Mouse (Mus musculus): ENCODE results near the gene Ccdc69. TPM values are rescaled to one million over a fixed set of nuclear protein-coding genes. Genes with fewer than 3 reads are reported as not detected.

Gene Ccdc69
- polyA plus RNA-seq (2014; fragmentation: Nextera tagmentation; extraction: Ambion mirVana) = 1.9 and 2.4 TPM in 2 replicates

DNA sequence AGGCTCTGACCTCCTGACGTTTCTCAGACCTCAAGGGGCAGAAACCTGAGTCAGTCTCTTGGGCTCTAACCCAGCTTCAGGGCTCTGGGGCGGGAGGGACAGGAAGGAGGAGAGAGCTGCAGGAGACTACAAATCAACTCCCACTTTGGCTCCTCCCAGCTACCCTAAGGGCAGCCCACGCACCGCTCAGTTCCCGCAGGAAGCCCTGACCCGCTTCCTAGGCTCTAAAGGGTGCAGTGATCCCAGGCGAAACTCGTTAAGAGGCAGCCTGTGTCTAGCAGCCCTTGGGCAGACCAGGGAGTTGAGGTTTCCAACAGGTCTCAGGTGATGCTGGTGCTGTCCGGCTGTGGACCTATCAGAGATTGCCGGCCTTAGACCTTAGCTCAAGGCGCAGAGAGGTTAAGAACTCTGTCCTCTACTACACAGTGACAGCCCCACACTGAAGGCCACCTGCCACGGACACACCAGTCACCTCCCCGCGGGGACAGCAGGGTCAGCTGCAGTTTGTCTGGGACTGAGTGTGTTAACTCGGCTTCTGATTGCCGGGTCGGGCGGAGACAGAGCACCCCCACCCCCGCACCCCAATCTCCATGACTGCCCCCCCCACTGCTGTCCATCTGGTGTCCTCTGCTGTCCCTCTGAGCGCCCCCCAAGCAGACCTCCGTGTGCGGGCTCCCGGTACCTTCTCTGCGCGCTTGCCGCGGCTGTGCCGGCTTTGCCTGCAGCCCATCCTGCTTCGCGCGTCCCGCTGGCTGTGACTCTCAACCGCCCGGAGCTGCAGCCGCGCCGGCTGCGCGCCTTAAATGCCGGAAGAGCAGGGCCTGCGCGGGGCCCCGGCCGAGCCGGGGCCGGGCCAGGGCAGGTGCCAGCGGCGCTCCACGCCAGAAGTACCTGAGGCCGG lies at the start of gene Ccdc69:
Gene Ccdc69 (minus strand): TSS at position 801 of the 901 bp plus-strand sequence.
- Histone ChIP-seq H3K9me3 (ENCODE audit: low read depth, low read length) (no peaks in the 10 kb centered on the region), H3K27me3 (ENCODE audit: insufficient read depth, low read length) (0 out of 2 replicates have a peak, but pooled peaks cover 4% of the 10 kb centered on the region), H3K4me2 (peak within 1 kb of the TSS; percentile 96), H3K36me3 (ENCODE audit: insufficient read depth) (no peaks in the 10 kb centered on the region), H3K27ac (ENCODE audit: low read depth) (peak within 1 kb of the TSS; percentile 13; the same call in 1 of the 2 replicates), H3K4me3 (ENCODE audit: low read depth, low read length) (peak within 1 kb of the TSS; percentile 49), H3K9ac (peak within 1 kb of the TSS; percentile 52), H3K4me1 (ENCODE audit: insufficient read depth) (peaks cover 6% of the 10 kb centered on the region; the same call in 1 of the 2 replicates)
- no peak for TF ChIP-seq CTCF (IDR thresholded peaks at IDR 0.05; ENCODE audit: low read depth)
- peak; percentile 75 for DNase-seq
- ATAC-seq (ENCODE audit: insufficient read depth) = peak; percentile 77
- WGBS = under 1% methylated on average over 50 of the region's 50 CpGs

DNA sequence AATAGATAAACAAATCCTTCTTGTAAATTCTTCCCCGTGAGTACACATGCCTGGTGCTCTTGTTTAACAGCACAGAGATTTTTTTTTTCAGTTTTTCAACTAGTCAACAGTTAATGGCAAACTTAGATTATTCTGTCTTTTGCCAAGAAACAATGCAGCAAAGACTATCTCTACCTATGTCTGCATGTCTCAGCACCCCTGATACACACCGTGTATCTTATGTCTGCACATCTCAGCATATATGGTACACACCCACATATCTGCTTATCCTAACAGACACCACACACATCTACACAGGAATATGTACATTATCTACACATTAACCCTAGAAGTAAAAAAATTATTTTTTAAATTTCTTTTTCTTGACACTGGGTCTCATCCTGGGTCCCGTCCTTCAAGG lies 48.7 kb upstream of the Ccdc69 start:
- no peaks in the 10 kb centered on the region for H3K4me1 ChIP-seq (ENCODE audit: insufficient read depth)
- ATAC-seq (ENCODE audit: insufficient read depth) = no peak
- H3K4me3 ChIP-seq (ENCODE audit: low read depth, low read length) = no peak overlapping the region
- no peaks in the 10 kb centered on the region for H3K9me3 ChIP-seq (ENCODE audit: low read depth, low read length)
- no peak overlapping the region for H3K4me2 ChIP-seq
- no peaks in the 10 kb centered on the region for H3K36me3 ChIP-seq (ENCODE audit: insufficient read depth)
- no peak overlapping the region for H3K27ac ChIP-seq (ENCODE audit: low read depth)
- TF ChIP-seq CTCF (IDR thresholded peaks at IDR 0.05; ENCODE audit: low read depth) = no peak
- WGBS = 68% methylated on average over 3 of the region's 3 CpGs
- DNase-seq = no peak
- H3K9ac ChIP-seq = no peak overlapping the region
- H3K27me3 ChIP-seq (ENCODE audit: insufficient read depth, low read length) = no peaks in the 10 kb centered on the region

DNA sequence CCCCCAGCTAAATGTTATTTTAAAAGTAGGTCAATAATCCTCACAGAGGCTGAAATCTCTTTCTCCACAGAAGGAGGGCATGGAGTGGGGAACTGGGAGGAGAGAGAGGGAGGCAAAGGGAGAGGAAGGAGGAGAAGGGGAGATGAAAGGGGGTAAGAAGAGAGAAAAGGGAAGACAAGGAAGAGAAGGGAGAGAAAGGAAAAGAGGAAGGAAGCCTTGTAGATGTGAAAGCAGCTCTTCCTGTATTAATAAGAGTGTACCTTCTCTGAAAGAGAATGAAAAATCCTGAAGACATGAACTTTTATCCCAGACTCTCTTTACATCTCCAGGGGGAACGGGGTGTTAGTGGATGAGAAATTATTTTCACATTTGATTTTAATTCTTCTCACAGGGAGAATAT lies 43.5 kb upstream of the Ccdc69 start:
- Histone ChIP-seq H3K9ac (no peak overlapping the region), H3K4me2 (no peak overlapping the region), H3K9me3 (ENCODE audit: low read depth, low read length) (no peaks in the 10 kb centered on the region), H3K36me3 (ENCODE audit: insufficient read depth) (no peaks in the 10 kb centered on the region), H3K27me3 (ENCODE audit: insufficient read depth, low read length) (no peaks in the 10 kb centered on the region), H3K4me3 (ENCODE audit: low read depth, low read length) (no peak overlapping the region), H3K27ac (ENCODE audit: low read depth) (no peak overlapping the region), H3K4me1 (ENCODE audit: insufficient read depth) (no peaks in the 10 kb centered on the region)
- no peak for ATAC-seq (ENCODE audit: insufficient read depth)
- DNase-seq = no peak
- TF ChIP-seq CTCF (IDR thresholded peaks at IDR 0.05; ENCODE audit: low read depth) = no peak
- 79% methylated on average over 1 of the region's 1 CpGs for WGBS

DNA sequence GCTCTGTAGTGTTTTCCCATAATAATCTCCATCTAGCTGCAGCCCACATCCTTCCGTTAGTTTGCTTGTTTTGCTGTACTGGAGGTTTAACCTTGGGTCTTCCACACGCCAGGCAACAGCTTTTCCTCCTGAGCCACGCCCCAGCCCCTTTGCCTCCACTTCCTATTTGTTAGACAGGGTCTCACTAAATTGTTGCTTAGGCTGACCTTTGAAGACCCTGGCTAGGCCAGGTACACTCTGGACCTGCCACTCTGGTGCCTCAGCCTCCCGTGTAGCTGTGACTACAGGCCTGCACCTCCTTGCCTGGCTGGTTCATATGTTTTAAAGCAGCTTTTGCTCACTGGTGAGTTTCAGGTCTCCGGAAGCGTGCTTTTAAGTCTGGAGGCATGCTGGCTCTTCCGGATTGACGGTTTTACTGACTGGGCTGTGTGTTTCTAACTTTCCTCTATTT lies 42.9 kb upstream of the Ccdc69 start:
- no peak overlapping the region for H3K9ac ChIP-seq
- H3K27ac ChIP-seq (ENCODE audit: low read depth) = no peak overlapping the region
- no peaks in the 10 kb centered on the region for H3K4me1 ChIP-seq (ENCODE audit: insufficient read depth)
- no peaks in the 10 kb centered on the region for H3K9me3 ChIP-seq (ENCODE audit: low read depth, low read length)
- H3K36me3 ChIP-seq (ENCODE audit: insufficient read depth) = no peaks in the 10 kb centered on the region
- no peaks in the 10 kb centered on the region for H3K27me3 ChIP-seq (ENCODE audit: insufficient read depth, low read length)
- ATAC-seq (ENCODE audit: insufficient read depth) = no peak
- peak; percentile 9 for DNase-seq
- no peak overlapping the region for H3K4me2 ChIP-seq
- TF ChIP-seq CTCF (IDR thresholded peaks at IDR 0.05; ENCODE audit: low read depth) = no peak
- no peak overlapping the region for H3K4me3 ChIP-seq (ENCODE audit: low read depth, low read length)
- WGBS = 74% methylated on average over 8 of the region's 8 CpGs

DNA sequence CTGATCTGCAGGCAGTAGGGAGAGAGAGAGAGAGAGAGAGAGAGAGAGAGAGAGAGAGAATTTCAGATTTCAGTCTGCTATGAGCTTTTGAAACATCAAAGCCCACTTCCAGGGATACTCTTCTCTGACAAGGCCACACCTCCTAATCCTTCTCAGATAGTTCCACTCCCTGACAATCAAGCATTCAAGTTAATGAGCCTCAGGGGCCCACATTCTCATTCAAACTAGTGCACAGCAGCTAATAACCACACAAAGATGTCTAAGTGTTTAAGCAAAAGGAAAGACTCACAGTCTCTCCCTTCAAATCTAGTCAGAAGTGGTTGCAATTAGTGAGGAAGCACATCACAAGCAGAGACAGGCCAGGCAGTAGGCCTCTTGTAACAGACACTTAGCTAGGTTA lies 42.3 kb upstream of the Ccdc69 start:
- Histone ChIP-seq H3K9me3 (ENCODE audit: low read depth, low read length) (no peaks in the 10 kb centered on the region), H3K9ac (no peak overlapping the region), H3K27ac (ENCODE audit: low read depth) (0 out of 2 replicates have a peak overlapping the region, but pooled peaks have one; percentile 8), H3K4me3 (ENCODE audit: low read depth, low read length) (no peak overlapping the region), H3K4me2 (no peak overlapping the region), H3K4me1 (ENCODE audit: insufficient read depth) (no peaks in the 10 kb centered on the region), H3K36me3 (ENCODE audit: insufficient read depth) (no peaks in the 10 kb centered on the region), H3K27me3 (ENCODE audit: insufficient read depth, low read length) (no peaks in the 10 kb centered on the region)
- no peak for TF ChIP-seq CTCF (IDR thresholded peaks at IDR 0.05; ENCODE audit: low read depth)
- DNase-seq = no peak
- no peak for ATAC-seq (ENCODE audit: insufficient read depth)

DNA sequence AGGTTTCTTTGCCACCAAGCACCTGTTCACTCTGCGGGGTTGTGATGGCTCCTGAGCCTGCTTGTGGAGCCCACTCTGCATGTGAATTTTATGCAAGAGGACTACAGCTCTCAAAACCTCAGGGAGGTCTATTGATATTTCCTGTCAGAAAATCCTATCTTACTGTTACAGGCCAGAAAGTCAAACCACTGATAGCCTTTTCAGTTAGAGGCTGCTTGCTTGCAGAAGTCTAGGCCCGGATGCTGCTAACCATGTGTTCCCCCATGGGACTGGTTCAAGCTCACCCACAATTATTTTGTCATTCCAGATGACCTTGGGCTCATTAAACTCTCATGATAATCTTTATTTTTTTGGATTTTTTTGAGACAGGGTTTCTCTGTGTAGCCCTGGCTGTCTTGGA lies 39.1 kb upstream of the Ccdc69 start:
- H3K36me3 ChIP-seq (ENCODE audit: insufficient read depth) = no peaks in the 10 kb centered on the region
- H3K4me2 ChIP-seq = no peak overlapping the region
- H3K4me3 ChIP-seq (ENCODE audit: low read depth, low read length) = no peak overlapping the region
- DNase-seq (no peak), ATAC-seq (ENCODE audit: insufficient read depth) (no peak)
- 86% methylated on average over 2 of the region's 2 CpGs for WGBS
- H3K9ac ChIP-seq = no peak overlapping the region
- H3K27me3 ChIP-seq (ENCODE audit: insufficient read depth, low read length) = no peaks in the 10 kb centered on the region
- no peaks in the 10 kb centered on the region for H3K9me3 ChIP-seq (ENCODE audit: low read depth, low read length)
- 0 out of 2 replicates have a peak, but pooled peaks cover 3% of the 10 kb centered on the region for H3K4me1 ChIP-seq (ENCODE audit: insufficient read depth)
- no peak overlapping the region for H3K27ac ChIP-seq (ENCODE audit: low read depth)
- TF ChIP-seq CTCF (IDR thresholded peaks at IDR 0.05; ENCODE audit: low read depth) = no peak

DNA sequence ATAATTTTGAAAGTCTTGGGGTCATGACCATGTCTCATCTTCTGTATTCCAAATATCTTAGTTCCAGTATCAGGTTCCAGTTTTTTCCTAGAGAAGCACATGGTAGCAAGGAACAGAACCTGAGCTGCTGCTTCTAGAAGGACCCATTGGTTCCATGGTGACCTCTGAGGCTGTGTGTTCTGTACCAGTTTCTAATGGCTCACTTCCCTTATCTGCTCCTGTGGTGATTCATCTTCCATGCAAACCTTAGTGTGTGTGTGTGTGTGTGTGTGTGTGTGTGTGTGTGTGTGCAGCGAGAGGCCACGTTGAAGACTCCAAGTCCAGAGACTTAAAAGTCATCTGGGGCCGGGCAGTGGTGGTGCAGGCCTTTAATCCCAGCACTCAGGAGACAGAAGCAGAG lies 38.1 kb upstream of the Ccdc69 start:
- no peak for TF ChIP-seq CTCF (IDR thresholded peaks at IDR 0.05; ENCODE audit: low read depth)
- H3K27ac ChIP-seq (ENCODE audit: low read depth) = no peak overlapping the region
- H3K4me1 ChIP-seq (ENCODE audit: insufficient read depth) = 0 out of 2 replicates have a peak, but pooled peaks cover 3% of the 10 kb centered on the region
- no peak overlapping the region for H3K9ac ChIP-seq
- H3K4me2 ChIP-seq = no peak overlapping the region
- no peak for ATAC-seq (ENCODE audit: insufficient read depth)
- no peak for DNase-seq
- 88% methylated on average over 3 of the region's 3 CpGs for WGBS
- no peaks in the 10 kb centered on the region for H3K27me3 ChIP-seq (ENCODE audit: insufficient read depth, low read length)
- no peaks in the 10 kb centered on the region for H3K9me3 ChIP-seq (ENCODE audit: low read depth, low read length)
- H3K36me3 ChIP-seq (ENCODE audit: insufficient read depth) = no peaks in the 10 kb centered on the region
- H3K4me3 ChIP-seq (ENCODE audit: low read depth, low read length) = no peak overlapping the region

Measured in lung, embryonic 14.5 days (tissue).